ENCODE assay signal across 20 mouse cellular contexts in genomic region chr15:60187002-60187715, GRCm38 (mm10).
DNase-seq lines count a peak whose midpoint lies in the region; ATAC-seq and TF ChIP-seq lines count a peak whose summit lies in the region.
"Had no signal": no experiment of that assay in that cellular context is flagged by ENCODE, and none has a peak within 500 bp of the region (broad histone marks: within the 10 kb centered on the region; RNA-seq: fewer than 3 reads in every experiment).

No protein-coding gene starts in this region.

- H3K4me3 ChIP-seq in CH12.LX (replicated peaks in 1 of 3; ENCODE audit: low read depth in 2 of 3, low read length in 2 of 3, poor library complexity in 1 of 3): no peak overlapping the region
- H3K4me3 ChIP-seq in heart, embryonic 10.5 days: no peak overlapping the region
- H3K4me3 ChIP-seq: embryonic facial prominence, embryonic 12.5 days; hindbrain, embryonic 12.5 days; lung, embryonic 15.5 days; myocyte had no signal

- H3K27ac ChIP-seq in CH12.LX (ENCODE audit: insufficient read depth, low read depth): no peak overlapping the region
- no peak overlapping the region for H3K27ac ChIP-seq in heart, embryonic 10.5 days
- H3K27ac ChIP-seq: embryonic facial prominence, embryonic 12.5 days; hindbrain, embryonic 12.5 days; lung, embryonic 15.5 days had no signal

- no peak overlapping the region for H3K9ac ChIP-seq in CH12.LX (ENCODE audit: insufficient read depth, low read depth)
- H3K9ac ChIP-seq: embryonic facial prominence, embryonic 12.5 days; forebrain, postnatal 0 days; hindbrain, embryonic 12.5 days; lung, embryonic 15.5 days had no signal

- peak overlapping the region; percentile 88 for H3K4me2 ChIP-seq in CH12.LX (ENCODE audit: insufficient read depth, low read depth, poor library complexity, severe bottlenecking)
- H3K4me2 ChIP-seq: embryonic facial prominence, embryonic 12.5 days; hindbrain, embryonic 12.5 days; liver, embryonic 11.5 days; lung, embryonic 15.5 days had no signal

- peak; percentile 12 for DNase-seq in thymus, postnatal 25 days
- no peak for DNase-seq in thymus, adult 18-20 months
- DNase-seq in CH12.LX (ENCODE audit: extremely low read depth): peak; percentile 32
- DNase-seq in induced T-regulatory cell, adult 2 months (ENCODE audit: low read depth): peak; percentile 84
- DNase-seq in natural killer cell, adult 2 months (ENCODE audit: low spot score in 2 of 2): peak; percentile 57 to 70
- DNase-seq in heart, embryonic 10.5 days (ENCODE audit: low spot score): no peak
- DNase-seq: adrenal gland, postnatal 14 days; cerebellum, adult 11-12 months; forebrain, postnatal 0 days; heart, adult 18-20 months; left cerebral cortex, postnatal 4 days; midbrain, embryonic 14.5 days had no signal

- TF ChIP-seq POLR2A in CH12.LX (IDR thresholded peaks at IDR 0.05; ENCODE audit: low read depth, low read length): no peak

- no peak for TF ChIP-seq RAD21 in CH12.LX (IDR thresholded peaks at IDR 0.05; ENCODE audit: low read depth, low read length)

- H3K27me3 ChIP-seq in CH12.LX (replicated peaks): no peaks in the 10 kb centered on the region
- H3K27me3 ChIP-seq in heart, embryonic 10.5 days (ENCODE audit: insufficient read depth, poor library complexity, severe bottlenecking): no peaks in the 10 kb centered on the region
- H3K27me3 ChIP-seq: embryonic facial prominence, embryonic 12.5 days; hindbrain, embryonic 12.5 days; lung, embryonic 15.5 days had no signal

- WGBS in heart, embryonic 10.5 days: 48% methylated on average over 5 of the region's 5 CpGs

- in situ Hi-C loops in CH12.LX (cut with MboI; ENCODE audit: low pct_ligation_motif_present, low pct_unique_long_range_greater_than_20kb, low sequenced_read_pairs): no loop called here

- peaks cover 0 to 14% of the 10 kb centered on the region in 2 experiments; a peak in 2 of 4 replicates for H3K4me1 ChIP-seq in CH12.LX (ENCODE audit: control insufficient read depth in 1 of 2, insufficient read depth in 2 of 2)
- H3K4me1 ChIP-seq in heart, embryonic 10.5 days: no peaks in the 10 kb centered on the region
- H3K4me1 ChIP-seq: embryonic facial prominence, embryonic 12.5 days; hindbrain, embryonic 12.5 days; lung, embryonic 15.5 days had no signal

- H3K9me3 ChIP-seq in CH12.LX (replicated peaks; ENCODE audit: low read length): no peaks in the 10 kb centered on the region
- no peaks in the 10 kb centered on the region for H3K9me3 ChIP-seq in heart, embryonic 10.5 days
- H3K9me3 ChIP-seq: embryonic facial prominence, embryonic 12.5 days; hindbrain, embryonic 12.5 days; lung, embryonic 15.5 days had no signal

- no peaks in the 10 kb centered on the region for H3K36me3 ChIP-seq in CH12.LX (replicated peaks in 1 of 2; ENCODE audit: control insufficient read depth in 1 of 2, insufficient read depth in 1 of 2, low read length in 1 of 2)
- no peaks in the 10 kb centered on the region for H3K36me3 ChIP-seq in heart, embryonic 10.5 days
- H3K36me3 ChIP-seq: embryonic facial prominence, embryonic 12.5 days; hindbrain, embryonic 12.5 days; lung, embryonic 15.5 days had no signal

- no peak for TF ChIP-seq EP300 in CH12.LX (IDR thresholded peaks at IDR 0.05; ENCODE audit: low read length)

- TF ChIP-seq CTCF in CH12.LX (conservative IDR thresholded peaks at IDR 0.05 in 1 of 2, IDR thresholded peaks at IDR 0.05 in 1 of 2; ENCODE audit: low read depth in 2 of 2, low read length in 2 of 2): no peak

- dilution Hi-C loops in CH12.LX (cut with MboI; ENCODE audit: extremely low pct_ligation_motif_present, extremely low pct_unique_long_range_greater_than_20kb, low sequenced_read_pairs): no loop called here

- H3K79me2 ChIP-seq in CH12.LX (replicated peaks; ENCODE audit: control insufficient read depth, extremely low read depth, insufficient read depth, poor library complexity, severe bottlenecking): no peaks in the 10 kb centered on the region

- no peak for ATAC-seq in megakaryocyte progenitor cell, adult 5-6 weeks (replicated peaks; ENCODE audit: poor library complexity)
- ATAC-seq in megakaryocyte-erythroid progenitor cell, adult 5-6 weeks (replicated peaks; ENCODE audit: low FRiP score, low TSS enrichment, poor library complexity, severe bottlenecking): no peak
- ATAC-seq: forebrain, postnatal 0 days; intestine, embryonic 16.5 days had no signal

TF ChIP-seq in CH12.LX, 34 proteins besides CTCF, POLR2A, EP300 and RAD21:
- TF ChIP-seq CHD1 (IDR thresholded peaks at IDR 0.05; ENCODE audit: low read depth, low read length): no peak
- TF ChIP-seq HCFC1 (IDR thresholded peaks at IDR 0.05; ENCODE audit: low read depth, low read length): no peak
- TF ChIP-seq GABPA (IDR thresholded peaks at IDR 0.05; ENCODE audit: insufficient replicate concordance, low read depth, low read length): no peak
- TF ChIP-seq SMC3 (IDR thresholded peaks at IDR 0.05; ENCODE audit: low read depth, low read length): no peak
- TF ChIP-seq E2F4 (IDR thresholded peaks at IDR 0.05; ENCODE audit: insufficient replicate concordance, low read depth, low read length): no peak
- no peak for TF ChIP-seq NELFE (IDR thresholded peaks at IDR 0.05; ENCODE audit: low read depth, low read length)
- TF ChIP-seq ETS1 (conservative IDR thresholded peaks at IDR 0.05; ENCODE audit: low read depth, low read length): no peak
- no peak for TF ChIP-seq KAT2A (IDR thresholded peaks at IDR 0.05; ENCODE audit: insufficient replicate concordance, low read length)
- TF ChIP-seq ZKSCAN1 (IDR thresholded peaks at IDR 0.05; ENCODE audit: borderline replicate concordance, low read depth, low read length): no peak
- no peak for TF ChIP-seq CHD2 (IDR thresholded peaks at IDR 0.05; ENCODE audit: low read length)
- TF ChIP-seq MAFK (IDR thresholded peaks at IDR 0.05; ENCODE audit: insufficient replicate concordance, low read length): no peak
- no peak for TF ChIP-seq JUND (conservative IDR thresholded peaks at IDR 0.05; ENCODE audit: low read depth, low read length)
- TF ChIP-seq USF2 (conservative IDR thresholded peaks at IDR 0.05; ENCODE audit: low read depth, low read length): no peak
- no peak for TF ChIP-seq ELF1 (IDR thresholded peaks at IDR 0.05; ENCODE audit: low read depth, low read length)
- no peak for TF ChIP-seq NRF1 (IDR thresholded peaks at IDR 0.05; ENCODE audit: low read depth, low read length)
- no peak for TF ChIP-seq ZC3H11A (IDR thresholded peaks at IDR 0.05; ENCODE audit: low read depth, low read length)
- TF ChIP-seq MYC (IDR thresholded peaks at IDR 0.05; ENCODE audit: low read depth, low read length): no peak
- no peak for TF ChIP-seq TBP (conservative IDR thresholded peaks at IDR 0.05; ENCODE audit: low read depth, low read length)
- TF ChIP-seq MAZ (IDR thresholded peaks at IDR 0.05; ENCODE audit: low read depth, low read length): no peak
- TF ChIP-seq BHLHE40 (IDR thresholded peaks at IDR 0.05; ENCODE audit: low read depth, low read length): no peak

Comparison
In these comparisons a context has a peak if more than half of its experiments do, and no peak if none do; other contexts are left out.
1. DNase-seq: peak in thymus, postnatal 25 days (single experiment), CH12.LX (single experiment), induced T-regulatory cell, adult 2 months (single experiment) and natural killer cell, adult 2 months (2 of 2); none in thymus, adult 18-20 months (0 of 2) and heart, embryonic 10.5 days (single experiment).